Mouse (Mus musculus) left cerebral cortex, adult 2 months (tissue): ENCODE results near the gene Nfib. TPM values are rescaled to one million over a fixed set of nuclear protein-coding genes. Genes with fewer than 3 reads are reported as not detected.
A peak's percentile ranks its signal among the peaks of the same experiment; 100 is the strongest.

Experiments used
- DNase-seq, 2 experiments: peaks; one replicate each; pipeline ENCODE4 v3.0.0; 2021 to 2022; ENCODE audit warnings: low spot score in 2 of 2, mixed read lengths in 1 of 2; ENCODE audit errors: extremely low spot score in 1 of 2
- H3K27ac ChIP-seq: fragments of 200-600 bp; 2 replicates; pipeline ENCODE4 v1.8.1; 2022
- H3K4me3 ChIP-seq: fragments of 200-600 bp; 2 replicates; pipeline ENCODE4 v1.8.1; 2022
- CTCF ChIP-seq: fragments of 200-600 bp; IDR thresholded peaks from 2 replicates; pipeline ENCODE4 v1.8.1; 2022; ENCODE audit warnings: antibody characterized with exemption, mild to moderate bottlenecking, moderate library complexity
- intact Hi-C: fragments of 180-260 bp; cut with DNase I; formaldehyde crosslinking; loops from one replicate; pipeline ENCODE4 v1.15.1; 2025
- total RNA-seq, 2 experiments: library from RNA; stranded (reverse); gene quantifications; 2 replicates each; pipeline ENCODE4 v1.2.3; 2021

The Nfib gene
- total RNA-seq, 2 experiments from 2014 or later, result 83.8 to 90.1 TPM

DNA sequence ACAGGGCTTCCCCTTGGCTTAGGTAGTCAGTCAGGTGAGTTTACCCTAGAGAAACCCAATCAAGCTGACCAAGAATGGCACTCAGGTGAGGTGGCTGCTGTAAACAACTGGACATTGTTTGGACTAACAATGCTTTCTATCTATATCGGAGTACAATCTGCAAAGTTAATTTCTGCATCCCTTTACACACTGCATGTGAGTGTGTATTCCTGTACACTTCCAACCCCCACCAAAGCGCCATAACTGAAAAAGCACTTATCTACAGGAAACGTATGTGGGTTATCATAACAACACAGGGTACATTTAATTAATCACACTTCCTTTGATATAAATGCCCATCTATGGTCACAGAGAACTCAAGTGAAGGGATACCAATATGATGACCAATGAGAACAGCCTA, 346.4 kb downstream of the Nfib start:
- Histone ChIP-seq H3K27ac (no peak overlapping the region), H3K4me3 (no peak overlapping the region)
- no peak for DNase-seq
- TF ChIP-seq CTCF, result no peak
- intact Hi-C loops, result no loop called here

DNA sequence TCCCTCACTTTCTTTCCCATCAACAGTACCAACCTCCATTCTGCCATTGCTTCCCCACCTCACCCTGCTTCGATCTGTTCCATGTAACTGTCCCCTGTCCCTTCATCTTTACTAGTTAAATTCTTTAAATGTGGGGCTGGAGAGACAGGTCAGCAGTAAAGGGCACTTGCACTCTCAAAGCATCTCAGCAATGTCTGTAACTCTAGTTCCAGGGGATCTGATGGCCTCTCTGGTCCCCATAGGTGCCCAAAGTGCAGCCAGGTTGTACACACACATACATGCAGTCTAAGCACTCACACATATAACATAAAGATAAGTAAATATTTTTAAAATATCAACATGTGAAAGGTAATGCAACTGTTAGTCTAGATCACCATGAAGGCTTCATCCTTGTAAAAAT, 356.5 kb downstream of the Nfib start:
- DNase-seq, result no peak
- TF ChIP-seq CTCF, result no peak
- intact Hi-C loops, result no loop called here
- Histone ChIP-seq H3K27ac (no peak overlapping the region), H3K4me3 (no peak overlapping the region)

DNA sequence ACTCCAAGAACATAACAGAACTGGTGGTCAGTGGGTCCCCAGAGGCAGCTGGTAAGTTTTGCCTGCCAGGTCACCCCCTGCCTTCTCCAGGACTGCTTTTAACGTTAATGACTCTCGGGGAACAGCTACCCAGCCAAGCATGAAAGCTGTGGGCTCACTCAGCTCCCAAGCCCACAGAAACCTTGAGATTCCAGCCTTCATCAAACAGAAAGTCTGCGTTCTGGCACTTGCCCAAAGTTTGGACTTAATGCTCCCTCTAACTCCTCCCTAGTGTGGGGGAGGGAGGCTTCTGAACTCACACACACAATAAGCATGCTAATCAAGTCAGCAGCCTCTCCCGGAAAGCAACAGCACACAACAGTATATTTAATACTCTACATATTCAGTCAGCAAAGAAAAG, 360.8 kb downstream of the Nfib start:
- intact Hi-C loops, result no loop called here
- DNase-seq, result peak in 1 of 2 experiments; percentile 18
- no peak for TF ChIP-seq CTCF
- no peak overlapping the region for H3K4me3 ChIP-seq
- H3K27ac ChIP-seq, result no peak overlapping the region

DNA sequence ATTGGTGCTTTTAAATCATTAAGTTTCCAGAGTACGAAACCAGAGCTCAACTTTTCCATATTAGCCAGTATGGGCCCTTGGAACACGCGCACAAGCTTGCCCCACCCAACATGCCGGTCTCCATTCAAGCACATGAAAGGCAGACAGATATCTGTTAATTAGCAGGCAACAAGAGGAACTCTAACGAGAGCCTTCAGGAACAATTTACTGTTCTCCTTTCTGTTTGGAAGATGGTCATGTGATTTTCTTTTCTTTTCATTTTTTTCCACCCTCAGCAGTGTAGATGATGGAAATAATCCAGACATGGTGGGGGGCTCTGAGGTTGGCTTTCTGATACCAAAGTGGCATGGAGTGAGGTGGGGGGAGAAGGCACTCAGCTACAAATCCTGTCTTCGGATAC, 361.3 kb downstream of the Nfib start:
- DNase-seq, result no peak
- TF ChIP-seq CTCF, result no peak
- intact Hi-C loops, result no loop called here
- Histone ChIP-seq H3K27ac (no peak overlapping the region), H3K4me3 (no peak overlapping the region)

DNA sequence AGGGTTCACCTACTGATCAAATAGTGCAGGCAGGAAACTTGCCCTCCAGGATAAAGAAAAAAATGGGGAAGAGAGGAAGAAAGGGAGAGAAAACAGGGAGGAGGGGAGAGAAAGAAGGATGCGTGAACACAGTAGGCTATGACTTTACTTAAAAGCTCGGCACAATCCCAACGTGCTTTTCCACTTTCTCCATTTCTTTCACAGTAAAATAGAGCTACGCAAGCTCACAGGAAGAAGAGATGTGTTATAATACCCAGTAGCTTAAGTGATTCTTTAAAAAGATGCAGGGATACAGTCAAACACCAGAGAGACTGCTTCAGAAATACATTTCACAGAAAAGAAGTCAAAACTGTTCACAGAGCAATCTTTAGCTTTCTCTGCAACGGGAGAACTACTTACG, 366.6 kb downstream of the Nfib start:
- intact Hi-C loops, result no loop called here
- no peak for TF ChIP-seq CTCF

DNA sequence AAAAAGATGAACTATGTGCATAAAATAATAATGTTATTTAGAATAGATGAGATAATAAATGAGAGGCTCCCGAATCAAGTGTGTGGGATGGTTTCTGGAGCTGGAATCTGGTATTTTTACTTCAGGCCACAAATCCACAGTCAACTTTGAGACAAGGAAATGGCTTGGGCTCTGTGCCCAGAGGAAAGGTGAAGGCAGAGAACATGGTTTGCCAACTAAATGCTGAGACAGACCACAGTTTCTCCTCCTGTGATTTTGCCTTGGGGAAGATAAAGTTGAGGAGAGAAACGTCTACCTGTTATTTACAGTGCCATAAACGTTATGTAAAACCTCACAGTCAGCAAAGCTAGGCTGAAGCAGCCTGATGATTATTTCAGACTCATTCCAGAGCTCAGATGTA, 367.1 kb downstream of the Nfib start:
- intact Hi-C loops, result no loop called here
- DNase-seq, result no peak
- no peak overlapping the region for H3K4me3 ChIP-seq
- no peak for TF ChIP-seq CTCF
- H3K27ac ChIP-seq, result peak overlapping the region; percentile 8; the same call in 1 of the 2 replicates

More for the DNA sequence above, 366.6 kb downstream of the Nfib start:
- Histone ChIP-seq H3K4me3 (no peak overlapping the region), H3K27ac (peak overlapping the region; percentile 8; the same call in 1 of the 2 replicates)
- no peak for DNase-seq

DNA sequence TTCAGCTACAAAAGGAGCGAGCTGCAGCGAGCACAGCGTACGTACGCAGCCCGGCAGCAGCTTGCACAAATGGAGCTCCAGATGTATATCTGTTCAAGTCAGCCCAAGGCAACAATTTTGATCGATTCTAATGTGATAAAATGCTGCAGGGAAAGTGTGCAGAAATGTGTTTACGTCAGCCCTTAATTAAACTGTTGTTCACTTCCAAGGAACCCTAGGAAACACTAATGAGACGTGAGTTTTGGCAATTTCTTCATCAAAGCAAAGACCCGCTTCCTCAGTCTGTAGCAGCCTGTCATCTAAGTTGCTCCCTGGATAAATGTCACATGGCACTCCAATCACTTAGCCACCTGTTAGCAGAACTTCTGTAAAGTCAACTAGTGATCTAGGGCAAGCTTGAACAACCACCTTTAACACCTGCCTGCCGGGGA, 368.6 kb downstream of the Nfib start:
- DNase-seq, result no peak
- Histone ChIP-seq H3K4me3 (no peak overlapping the region), H3K27ac (no peak overlapping the region)
- no peak for TF ChIP-seq CTCF
- intact Hi-C loops, result no loop called here

DNA sequence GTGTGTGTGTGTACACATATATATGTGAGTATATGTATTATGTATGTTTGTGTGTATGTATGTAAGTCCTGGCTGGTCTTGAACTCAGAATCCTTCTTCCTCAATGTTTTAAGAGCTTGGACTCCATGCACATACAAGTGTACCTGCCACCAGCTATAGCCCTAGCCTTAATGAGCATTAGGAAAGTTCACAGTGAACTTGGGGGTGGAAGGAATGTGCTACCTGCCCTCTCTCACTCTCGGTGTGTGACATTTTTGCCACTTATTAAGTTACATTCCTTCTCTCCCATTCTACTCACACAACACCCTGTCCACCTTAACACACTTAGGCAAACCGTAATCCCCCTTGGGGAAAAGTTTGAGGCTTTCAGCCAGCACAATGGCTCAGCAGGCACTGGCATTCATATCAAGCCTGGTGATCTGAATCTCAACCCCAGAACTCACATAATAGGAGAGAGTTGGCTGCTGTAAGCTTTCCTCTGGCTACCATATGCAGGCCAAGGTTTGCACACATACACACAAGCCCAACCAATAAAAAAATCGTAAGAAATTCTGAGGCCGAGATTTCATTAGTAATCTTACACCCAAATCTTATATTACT, 370.2 kb downstream of the Nfib start:
- no peak for TF ChIP-seq CTCF
- H3K27ac ChIP-seq, result no peak overlapping the region
- intact Hi-C loops, result no loop called here
- DNase-seq, result no peak
- no peak overlapping the region for H3K4me3 ChIP-seq

DNA sequence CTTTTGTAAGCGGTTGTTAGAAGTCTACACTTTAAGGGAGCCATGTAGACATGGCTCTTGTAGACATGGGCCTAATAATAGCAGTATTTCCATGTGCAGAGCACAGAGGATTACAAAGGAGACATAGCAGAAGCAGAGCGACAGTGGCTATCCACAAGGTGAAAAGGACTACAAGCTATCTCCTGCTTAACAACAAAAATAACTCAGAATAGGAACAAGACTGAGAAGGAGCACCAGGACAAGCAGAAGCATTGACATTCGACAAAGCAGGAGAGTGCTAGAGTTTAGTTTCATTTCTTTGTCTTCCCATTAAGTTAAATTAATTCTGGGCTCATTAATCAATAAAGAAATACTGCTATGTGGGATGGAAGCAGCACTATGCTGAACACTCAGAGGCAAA, 372.1 kb downstream of the Nfib start:
- Histone ChIP-seq H3K4me3 (no peak overlapping the region), H3K27ac (no peak overlapping the region)
- DNase-seq, result no peak
- TF ChIP-seq CTCF, result no peak
- intact Hi-C loops, result no loop called here

DNA sequence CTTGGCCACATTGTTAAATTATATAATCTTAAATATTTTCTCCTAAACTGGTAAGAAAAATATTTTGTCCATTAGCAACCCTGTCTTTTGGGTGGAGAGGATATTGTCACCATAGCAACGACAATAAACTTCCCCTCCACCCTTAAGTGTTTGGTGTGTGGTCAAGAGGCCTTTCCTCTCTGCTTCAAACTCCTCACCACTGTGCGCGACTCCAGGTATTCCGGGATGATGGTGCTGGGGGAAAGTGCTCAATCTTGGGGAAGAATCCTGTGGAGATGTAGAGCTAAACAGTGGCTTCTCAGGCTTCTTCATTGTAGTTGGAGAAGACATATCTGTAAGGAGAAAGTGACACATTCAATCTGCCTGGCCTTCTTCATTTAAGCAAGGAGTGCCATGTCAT, 375.5 kb downstream of the Nfib start:
- H3K27ac ChIP-seq, result peak overlapping the region; percentile 24; the same call in 1 of the 2 replicates
- no peak for DNase-seq
- intact Hi-C loops, result no loop called here
- TF ChIP-seq CTCF, result no peak
- H3K4me3 ChIP-seq, result no peak overlapping the region

DNA sequence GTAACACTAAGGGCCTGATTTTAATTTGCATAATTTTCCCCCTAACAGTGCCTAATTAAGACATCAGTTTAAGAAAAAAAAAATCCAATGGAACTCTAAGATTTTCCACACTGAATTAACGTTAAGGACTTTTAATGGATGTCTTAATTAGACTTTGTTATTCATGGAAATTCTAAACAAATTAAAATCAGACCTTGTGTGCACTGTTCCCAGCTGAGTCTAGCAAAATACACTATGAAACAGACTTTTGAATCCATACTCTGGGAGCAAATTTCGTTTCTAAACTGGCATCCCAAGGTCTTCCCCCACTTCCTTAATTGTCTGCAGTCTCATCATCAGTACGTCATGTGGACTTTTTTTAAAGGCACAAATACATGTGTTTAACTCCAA, 379.4 kb downstream of the Nfib start:
- no peak for TF ChIP-seq CTCF
- Histone ChIP-seq H3K27ac (no peak overlapping the region), H3K4me3 (no peak overlapping the region)
- intact Hi-C loops, result no loop called here
- DNase-seq, result no peak

DNA sequence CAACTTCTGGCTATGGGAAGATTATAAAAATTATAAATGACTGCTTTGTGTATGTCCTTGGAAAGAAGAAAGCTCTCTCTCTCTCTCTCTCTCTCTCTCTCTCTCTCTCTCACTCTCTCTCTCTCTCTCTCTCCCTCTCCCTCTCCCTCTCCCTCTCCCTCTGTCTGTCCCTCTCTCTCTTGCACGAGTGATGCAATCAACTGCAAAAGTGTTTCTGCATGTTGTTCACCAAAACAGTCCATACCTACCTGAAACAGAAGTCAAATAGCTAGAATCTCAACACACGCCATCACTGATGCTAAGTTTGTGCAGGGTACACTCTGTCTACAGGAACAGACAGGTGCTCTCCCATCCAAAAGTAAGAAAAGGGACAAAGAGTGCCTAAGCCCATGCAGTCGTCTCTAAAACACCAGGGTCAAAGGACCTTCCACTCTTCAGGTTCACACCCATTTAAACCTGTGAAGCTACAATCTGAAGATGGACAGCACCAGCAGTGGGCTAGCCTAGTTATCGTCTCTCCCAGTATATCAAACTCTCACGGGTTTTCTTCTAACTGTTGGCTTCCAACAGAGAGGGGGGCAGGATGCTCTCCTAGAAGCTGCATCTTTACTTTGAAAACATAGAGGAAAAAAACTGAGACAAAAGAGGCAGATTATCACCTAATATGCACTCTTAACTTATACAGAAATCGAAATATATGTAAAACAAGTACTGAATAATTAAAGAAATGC, 380.0 kb downstream of the Nfib start:
- intact Hi-C loops, result no loop called here
- no peak overlapping the region for H3K27ac ChIP-seq
- TF ChIP-seq CTCF, result no peak
- no peak overlapping the region for H3K4me3 ChIP-seq
- DNase-seq, result no peak

DNA sequence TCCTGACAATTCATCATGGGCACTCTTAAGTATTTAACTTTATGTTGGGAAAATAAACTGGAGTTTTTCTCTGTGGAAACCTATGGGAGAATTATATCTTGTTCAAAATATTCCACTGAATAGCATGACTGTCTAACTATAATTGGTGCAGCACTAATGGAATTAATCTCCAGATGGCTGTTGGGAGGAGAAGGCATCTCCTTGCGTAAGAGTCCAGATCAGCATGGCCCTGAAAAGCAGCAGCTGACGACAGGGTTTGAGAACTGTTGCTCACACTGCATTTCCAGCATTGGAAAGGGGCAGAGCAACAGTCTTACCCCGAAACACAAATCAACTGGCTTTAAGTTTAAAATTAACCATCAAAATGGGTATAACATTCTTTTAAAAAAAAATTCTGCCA, 380.6 kb downstream of the Nfib start:
- H3K27ac ChIP-seq, result no peak overlapping the region
- DNase-seq, result no peak
- TF ChIP-seq CTCF, result no peak
- H3K4me3 ChIP-seq, result no peak overlapping the region
- intact Hi-C loops, result no loop called here
